Mouse (Mus musculus): ENCODE measurements around the gene Ahnak. TPM values are rescaled to one million over a fixed set of nuclear protein-coding genes. Genes with fewer than 3 reads are reported as not detected.

Gene Ahnak
- polyA plus RNA-seq, 1 experiment, result 11.9 TPM

- no peak overlapping the region for H3K4me3 ChIP-seq (ENCODE audit: insufficient read depth, low read depth, low read length)
- H3K4me1 ChIP-seq (ENCODE audit: control insufficient read depth, insufficient read depth, low read length), result no peaks in the 10 kb centered on the region; the same call in 1 of the 2 replicates
- no peak for TF ChIP-seq POLR2A (IDR thresholded peaks at IDR 0.05; ENCODE audit: low read depth, low read length)
- H3K36me3 ChIP-seq (ENCODE audit: control insufficient read depth, insufficient read depth, low read length), result no peaks in the 10 kb centered on the region
- DNase-seq, result no peak
- no peak overlapping the region for H3K27ac ChIP-seq (ENCODE audit: insufficient read depth, low read depth, low read length)
- H3K27me3 ChIP-seq (replicated peaks; ENCODE audit: control insufficient read depth, insufficient read depth, low read length), result no peaks in the 10 kb centered on the region
- 56% methylated on average over 9 of the region's 9 CpGs for WGBS
These were observed 76.8 kb downstream of the Ahnak start for GRCm38 (mm10) chr19:9065621-9066561.

GRCm38 (mm10) chr19:9067292-9067691 is 78.2 kb downstream of the Ahnak start:
- Histone ChIP-seq H3K27ac (ENCODE audit: insufficient read depth, low read depth, low read length) (no peak overlapping the region), H3K4me3 (ENCODE audit: insufficient read depth, low read depth, low read length) (no peak overlapping the region), H3K27me3 (replicated peaks; ENCODE audit: control insufficient read depth, insufficient read depth, low read length) (no peaks in the 10 kb centered on the region), H3K4me1 (ENCODE audit: control insufficient read depth, insufficient read depth, low read length) (no peaks in the 10 kb centered on the region), H3K36me3 (ENCODE audit: control insufficient read depth, insufficient read depth, low read length) (no peaks in the 10 kb centered on the region)
- 89% methylated on average over 5 of the region's 5 CpGs for WGBS
- DNase-seq, result no peak
- TF ChIP-seq CTCF (conservative IDR thresholded peaks at IDR 0.05; ENCODE audit: insufficient read depth, insufficient read length, low read depth, low read length) (no peak), POLR2A (IDR thresholded peaks at IDR 0.05; ENCODE audit: low read depth, low read length) (no peak)

GRCm38 (mm10) chr19:9069687-9070307 is 80.7 kb downstream of the Ahnak start:
- Histone ChIP-seq H3K4me1 (ENCODE audit: control insufficient read depth, insufficient read depth, low read length) (peaks cover 6% of the 10 kb centered on the region; the same call in 1 of the 2 replicates), H3K36me3 (ENCODE audit: control insufficient read depth, insufficient read depth, low read length) (no peaks in the 10 kb centered on the region), H3K27me3 (replicated peaks; ENCODE audit: control insufficient read depth, insufficient read depth, low read length) (no peaks in the 10 kb centered on the region), H3K4me3 (ENCODE audit: insufficient read depth, low read depth, low read length) (no peak overlapping the region), H3K27ac (ENCODE audit: insufficient read depth, low read depth, low read length) (no peak overlapping the region)
- TF ChIP-seq CTCF (conservative IDR thresholded peaks at IDR 0.05; ENCODE audit: insufficient read depth, insufficient read length, low read depth, low read length) (no peak), POLR2A (IDR thresholded peaks at IDR 0.05; ENCODE audit: low read depth, low read length) (no peak)
- DNase-seq, result peak; percentile 26
- 60% methylated on average over 8 of the region's 8 CpGs for WGBS

DNA sequence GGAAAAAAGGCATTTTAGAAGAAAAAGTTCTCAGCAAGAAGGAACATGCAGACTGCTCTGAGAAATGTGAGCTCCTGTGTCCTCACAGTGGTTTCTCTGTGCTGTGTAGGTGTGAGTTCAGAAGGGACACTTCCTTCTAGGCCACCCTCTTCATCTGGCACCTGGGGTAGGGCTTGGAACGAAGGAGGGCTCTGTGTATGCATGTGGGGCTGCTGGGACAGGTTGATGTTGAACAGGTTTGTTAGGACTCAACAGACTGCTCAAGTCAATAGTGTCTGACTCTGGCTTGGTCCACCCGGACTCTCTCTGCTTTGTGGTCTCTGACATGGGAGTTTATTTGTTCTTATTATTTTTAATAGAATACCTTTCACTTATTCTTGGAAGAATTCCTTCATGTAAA is 81.2 kb downstream of the Ahnak start:
- DNase-seq, result no peak
- H3K27ac ChIP-seq (ENCODE audit: insufficient read depth, low read depth, low read length), result no peak overlapping the region
- H3K4me1 ChIP-seq (ENCODE audit: control insufficient read depth, insufficient read depth, low read length), result peaks cover 6% of the 10 kb centered on the region; the same call in 1 of the 2 replicates
- H3K27me3 ChIP-seq (replicated peaks; ENCODE audit: control insufficient read depth, insufficient read depth, low read length), result no peaks in the 10 kb centered on the region
- no peak overlapping the region for H3K4me3 ChIP-seq (ENCODE audit: insufficient read depth, low read depth, low read length)
- TF ChIP-seq CTCF (conservative IDR thresholded peaks at IDR 0.05; ENCODE audit: insufficient read depth, insufficient read length, low read depth, low read length) (no peak), POLR2A (IDR thresholded peaks at IDR 0.05; ENCODE audit: low read depth, low read length) (no peak)
- no peaks in the 10 kb centered on the region for H3K36me3 ChIP-seq (ENCODE audit: control insufficient read depth, insufficient read depth, low read length)
- 76% methylated on average over 2 of the region's 2 CpGs for WGBS

DNA sequence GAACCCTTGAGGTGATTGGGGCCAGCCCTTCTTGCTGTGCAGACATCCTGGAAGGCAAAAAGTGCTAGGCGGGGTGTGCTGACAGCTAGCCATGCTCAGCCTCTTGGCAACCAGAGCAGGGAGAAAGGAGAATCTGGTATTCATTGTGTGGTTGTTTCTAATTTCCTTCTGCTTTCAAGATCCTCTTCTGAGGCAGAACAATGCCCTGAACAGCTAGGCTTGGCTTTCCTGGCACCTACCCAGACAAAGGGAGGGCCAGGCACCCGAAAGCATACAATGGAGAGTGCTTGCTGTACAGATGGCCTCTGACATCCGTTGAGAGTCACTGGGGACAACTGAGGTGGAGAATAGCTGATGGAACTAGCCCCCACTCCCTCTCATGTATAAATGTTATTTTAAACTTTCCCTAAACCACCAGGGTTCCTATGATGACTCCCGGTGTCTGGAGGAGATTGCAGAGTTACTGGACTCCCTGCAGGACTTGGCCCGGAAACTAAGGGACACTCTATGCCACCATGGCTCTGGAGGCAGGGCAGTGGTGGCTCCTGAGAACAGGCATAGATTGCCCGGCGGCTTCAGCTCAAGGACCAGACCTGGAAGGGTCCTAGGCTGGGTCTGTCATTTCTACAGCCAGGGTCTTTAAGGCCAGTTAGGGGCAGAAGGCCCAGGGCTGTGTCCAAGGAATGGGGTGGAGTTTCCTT is 82.5 kb downstream of the Ahnak start:
- Histone ChIP-seq H3K4me3 (ENCODE audit: insufficient read depth, low read depth, low read length) (no peak overlapping the region), H3K4me1 (ENCODE audit: control insufficient read depth, insufficient read depth, low read length) (peaks cover 6% of the 10 kb centered on the region; the same call in 1 of the 2 replicates), H3K27me3 (replicated peaks; ENCODE audit: control insufficient read depth, insufficient read depth, low read length) (no peaks in the 10 kb centered on the region), H3K27ac (ENCODE audit: insufficient read depth, low read depth, low read length) (peak overlapping the region; percentile 85), H3K36me3 (ENCODE audit: control insufficient read depth, insufficient read depth, low read length) (no peaks in the 10 kb centered on the region)
- TF ChIP-seq CTCF (conservative IDR thresholded peaks at IDR 0.05; ENCODE audit: insufficient read depth, insufficient read length, low read depth, low read length), result no peak
- TF ChIP-seq POLR2A (IDR thresholded peaks at IDR 0.05; ENCODE audit: low read depth, low read length), result no peak
- DNase-seq, result peak; percentile 85
- 52% methylated on average over 7 of the region's 7 CpGs for WGBS

GRCm38 (mm10) chr19:9072157-9072530 is 83.1 kb downstream of the Ahnak start:
- no peaks in the 10 kb centered on the region for H3K27me3 ChIP-seq (replicated peaks; ENCODE audit: control insufficient read depth, insufficient read depth, low read length)
- WGBS, result 63% methylated on average over 2 of the region's 2 CpGs
- peak overlapping the region; percentile 85 for H3K27ac ChIP-seq (ENCODE audit: insufficient read depth, low read depth, low read length)
- H3K36me3 ChIP-seq (ENCODE audit: control insufficient read depth, insufficient read depth, low read length), result no peaks in the 10 kb centered on the region
- peak; percentile 18 for DNase-seq
- TF ChIP-seq CTCF (conservative IDR thresholded peaks at IDR 0.05; ENCODE audit: insufficient read depth, insufficient read length, low read depth, low read length) (no peak), POLR2A (IDR thresholded peaks at IDR 0.05; ENCODE audit: low read depth, low read length) (no peak)
- H3K4me1 ChIP-seq (ENCODE audit: control insufficient read depth, insufficient read depth, low read length), result peaks cover 6% of the 10 kb centered on the region; the same call in 1 of the 2 replicates
- no peak overlapping the region for H3K4me3 ChIP-seq (ENCODE audit: insufficient read depth, low read depth, low read length)
